Mouse (Mus musculus): ENCODE measurements around the gene Exoc3l. TPM values are rescaled to one million over a fixed set of nuclear protein-coding genes. Genes with fewer than 3 reads are reported as not detected.

The Exoc3l gene
- polyA plus RNA-seq, 1 experiment from 2014 or later: 8.0 TPM

DNA sequence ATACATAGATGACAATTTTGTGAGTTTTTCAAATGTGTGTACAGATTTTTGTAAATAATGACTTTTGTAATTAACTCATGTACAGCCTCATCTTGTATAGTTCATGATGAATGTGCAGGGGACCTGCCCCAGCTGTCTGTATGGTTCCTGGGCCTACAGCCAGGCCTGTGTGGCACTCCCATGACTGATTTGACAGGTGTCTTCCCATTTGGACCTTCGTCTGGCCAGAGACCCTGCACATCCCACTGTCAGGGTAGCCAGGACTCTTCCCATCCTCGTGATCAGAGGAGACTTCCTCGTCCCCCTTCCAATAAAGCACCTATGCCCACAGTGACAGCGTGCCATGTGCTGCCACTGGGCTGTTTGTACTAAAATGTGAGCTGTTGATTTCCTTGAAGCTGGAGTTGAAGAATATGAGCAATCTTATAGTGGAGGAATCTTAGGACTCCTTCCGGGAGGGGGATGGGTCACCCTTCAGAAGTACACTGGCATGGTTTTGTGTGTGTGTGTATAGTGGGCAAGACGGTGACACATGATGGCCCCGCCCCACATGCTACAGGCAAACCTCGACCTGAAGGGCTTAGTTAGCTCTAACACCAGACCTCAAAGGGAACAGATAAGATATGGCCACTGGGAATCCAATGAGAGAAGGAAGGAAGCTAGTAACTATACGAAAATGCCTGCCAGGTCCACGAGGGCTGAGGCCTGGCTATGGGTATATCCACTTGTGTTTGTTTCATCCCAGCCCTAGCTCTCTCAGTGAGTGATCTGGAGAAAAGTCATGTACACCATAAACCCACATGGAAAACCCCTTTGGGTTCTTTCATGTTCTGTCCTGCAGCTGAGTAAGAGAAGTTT, 43.0 kb downstream of the Exoc3l start:
- Histone ChIP-seq H3K27ac (ENCODE audit: low read depth, low read length) (no peak overlapping the region), H3K27me3 (ENCODE audit: control insufficient read depth, insufficient read depth, low read length) (peaks cover 8% of the 10 kb centered on the region), H3K4me2 (ENCODE audit: low read depth, low read length) (no peak overlapping the region), H3K9me3 (ENCODE audit: control insufficient read depth, low read length) (no peaks in the 10 kb centered on the region), H3K9ac (replicated peaks; ENCODE audit: low read depth, low read length) (no peak overlapping the region), H3K4me3 (ENCODE audit: low read depth, low read length) (no peak overlapping the region), H3K4me1 (ENCODE audit: control insufficient read depth, insufficient read depth, low read length) (0 out of 2 replicates have a peak, but pooled peaks cover 4% of the 10 kb centered on the region), H3K36me3 (ENCODE audit: control insufficient read depth, insufficient read depth, low read length) (peaks cover 36% of the 10 kb centered on the region)
- no peak for ATAC-seq (ENCODE audit: low read depth)
- WGBS: 93% methylated on average over 10 of the region's 10 CpGs

DNA sequence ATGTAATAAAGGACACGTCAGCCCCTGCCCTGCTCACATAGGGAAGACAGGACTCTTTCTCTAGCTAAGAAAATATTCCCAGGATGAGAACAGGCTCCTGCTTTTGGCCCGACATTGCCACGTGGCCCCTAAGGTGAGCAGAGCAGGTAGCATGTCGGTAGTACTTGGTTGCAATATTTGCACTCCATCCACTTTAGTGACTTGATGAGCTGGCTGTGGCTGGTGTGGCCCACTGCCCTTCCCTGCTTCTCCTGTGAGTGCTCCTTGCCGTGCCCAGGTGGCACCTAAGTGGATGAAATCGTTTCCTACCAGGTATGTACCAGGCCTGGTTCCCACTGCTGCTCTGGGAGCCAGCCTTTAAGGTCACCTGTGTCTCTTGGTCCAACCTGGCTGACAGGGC, 43.9 kb downstream of the Exoc3l start:
- Histone ChIP-seq H3K27ac (ENCODE audit: low read depth, low read length) (no peak overlapping the region), H3K4me2 (ENCODE audit: low read depth, low read length) (no peak overlapping the region), H3K4me1 (ENCODE audit: control insufficient read depth, insufficient read depth, low read length) (0 out of 2 replicates have a peak, but pooled peaks cover 4% of the 10 kb centered on the region), H3K9ac (replicated peaks; ENCODE audit: low read depth, low read length) (no peak overlapping the region), H3K4me3 (ENCODE audit: low read depth, low read length) (no peak overlapping the region), H3K9me3 (ENCODE audit: control insufficient read depth, low read length) (no peaks in the 10 kb centered on the region), H3K27me3 (ENCODE audit: control insufficient read depth, insufficient read depth, low read length) (0 out of 2 replicates have a peak, but pooled peaks cover 3% of the 10 kb centered on the region), H3K36me3 (ENCODE audit: control insufficient read depth, insufficient read depth, low read length) (peaks cover 42% of the 10 kb centered on the region)
- WGBS: 97% methylated on average over 6 of the region's 6 CpGs
- no peak for ATAC-seq (ENCODE audit: low read depth)

DNA sequence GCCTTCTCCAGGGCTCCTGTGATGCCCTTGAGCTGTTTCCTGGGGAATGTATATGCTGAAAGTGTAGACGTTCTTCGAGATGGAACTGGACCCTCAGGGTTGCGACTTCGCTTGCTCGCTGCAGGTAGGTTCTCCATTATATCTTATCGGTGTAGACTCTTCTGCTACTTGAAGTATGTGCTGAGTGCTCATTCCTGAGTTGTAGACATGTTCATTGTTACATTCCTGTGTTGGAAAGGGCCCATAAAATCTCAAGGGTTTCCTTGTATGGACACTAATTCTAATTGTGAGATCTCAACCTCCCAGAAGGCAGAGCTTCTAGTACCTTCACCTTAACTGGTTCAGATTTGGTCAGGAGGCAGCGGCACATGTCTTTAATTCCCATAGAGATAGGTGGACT, 54.9 kb downstream of the Exoc3l start:
- H3K4me2 ChIP-seq (ENCODE audit: low read depth, low read length): no peak overlapping the region
- H3K27ac ChIP-seq (ENCODE audit: low read depth, low read length): no peak overlapping the region
- H3K4me3 ChIP-seq (ENCODE audit: low read depth, low read length): no peak overlapping the region
- H3K36me3 ChIP-seq (ENCODE audit: control insufficient read depth, insufficient read depth, low read length): peaks cover 26% of the 10 kb centered on the region
- no peak overlapping the region for H3K9ac ChIP-seq (replicated peaks; ENCODE audit: low read depth, low read length)
- no peaks in the 10 kb centered on the region for H3K4me1 ChIP-seq (ENCODE audit: control insufficient read depth, insufficient read depth, low read length)
- no peak for ATAC-seq (ENCODE audit: low read depth)
- no peaks in the 10 kb centered on the region for H3K9me3 ChIP-seq (ENCODE audit: control insufficient read depth, low read length)
- no peaks in the 10 kb centered on the region for H3K27me3 ChIP-seq (ENCODE audit: control insufficient read depth, insufficient read depth, low read length)
- 96% methylated on average over 7 of the region's 7 CpGs for WGBS

MicroRNAs encoded within 50 kb of the gene (microRNA counts, 519-probe panel; counts per million panel counts)
- 4,091 counts per million, percentile 45 among the panel's probes with 10 or more counts for microRNA mmu-miR-328

Small RNAs within 50 kb of the gene (microRNA-seq; reads per million reads assigned to microRNA genes)
- gene Gm27320 (not detected), gene Mir328 (374 reads per million, percentile 65 among the genes with 10 or more reads in this experiment)

Other genes starting within 250 kb of the Exoc3l start
- gene Ces3a, start 247.5 kb downstream of the Exoc3l start, polyA plus RNA-seq (2014; fragmentation: Nextera tagmentation; extraction: Ambion mirVana): not detected in 2 replicates
- not detected in 2 replicates for gene Ces3b, start 212.3 kb downstream of the Exoc3l start, polyA plus RNA-seq (2014; fragmentation: Nextera tagmentation; extraction: Ambion mirVana)
- gene Ces4a, start 164.3 kb downstream of the Exoc3l start, polyA plus RNA-seq (2014; fragmentation: Nextera tagmentation; extraction: Ambion mirVana): 0.08 TPM in 1 of 2 replicates, not detected in the other
- gene Cbfb, start 125.4 kb downstream of the Exoc3l start, polyA plus RNA-seq (2014; fragmentation: Nextera tagmentation; extraction: Ambion mirVana): 32.4 and 56.8 TPM in 2 replicates
- gene D230025D16Rik, start 71.0 kb downstream of the Exoc3l start, polyA plus RNA-seq (2014; fragmentation: Nextera tagmentation; extraction: Ambion mirVana): 35.7 and 36.8 TPM in 2 replicates
- gene B3gnt9, start 40.9 kb downstream of the Exoc3l start, polyA plus RNA-seq (2014; fragmentation: Nextera tagmentation; extraction: Ambion mirVana): 6.2 and 8.3 TPM in 2 replicates
- gene Tradd, start 31.5 kb downstream of the Exoc3l start, polyA plus RNA-seq (2014; fragmentation: Nextera tagmentation; extraction: Ambion mirVana): 13.1 and 18.8 TPM in 2 replicates
- gene Fbxl8, start 31.5 kb downstream of the Exoc3l start, polyA plus RNA-seq (2014; fragmentation: Nextera tagmentation; extraction: Ambion mirVana): 0.96 and 1.8 TPM in 2 replicates
- gene Hsf4, start 26.3 kb downstream of the Exoc3l start, polyA plus RNA-seq (2014; fragmentation: Nextera tagmentation; extraction: Ambion mirVana): 0.66 and 0.71 TPM in 2 replicates
- gene Nol3, start 20.0 kb downstream of the Exoc3l start, polyA plus RNA-seq (2014; fragmentation: Nextera tagmentation; extraction: Ambion mirVana): 5.5 and 5.9 TPM in 2 replicates
- gene 4931428F04Rik, start 6.2 kb downstream of the Exoc3l start, polyA plus RNA-seq (2014; fragmentation: Nextera tagmentation; extraction: Ambion mirVana): 84.6 and 118 TPM in 2 replicates
- 46.4 and 49.7 TPM in 2 replicates for gene E2f4, start 1.6 kb upstream of the Exoc3l start, polyA plus RNA-seq (2014; fragmentation: Nextera tagmentation; extraction: Ambion mirVana)
- 0.77 and 1.3 TPM in 2 replicates for gene Elmo3, start 9.5 kb upstream of the Exoc3l start, polyA plus RNA-seq (2014; fragmentation: Nextera tagmentation; extraction: Ambion mirVana)
- 0.85 and 0.95 TPM in 2 replicates for gene Lrrc29, start 30.2 kb upstream of the Exoc3l start, polyA plus RNA-seq (2014; fragmentation: Nextera tagmentation; extraction: Ambion mirVana)
- gene Tmem208, start 30.3 kb upstream of the Exoc3l start, polyA plus RNA-seq (2014; fragmentation: Nextera tagmentation; extraction: Ambion mirVana): 135 and 150 TPM in 2 replicates
- 0.88 and 0.91 TPM in 2 replicates for gene Fhod1, start 51.9 kb upstream of the Exoc3l start, polyA plus RNA-seq (2014; fragmentation: Nextera tagmentation; extraction: Ambion mirVana)
- gene Slc9a5, start 52.7 kb upstream of the Exoc3l start, polyA plus RNA-seq (2014; fragmentation: Nextera tagmentation; extraction: Ambion mirVana): 10.5 and 13.2 TPM in 2 replicates
- 2.3 and 2.6 TPM in 2 replicates for gene Plekhg4, start 77.2 kb upstream of the Exoc3l start, polyA plus RNA-seq (2014; fragmentation: Nextera tagmentation; extraction: Ambion mirVana)
- not detected in 2 replicates for gene Kctd19, start 117.4 kb upstream of the Exoc3l start, polyA plus RNA-seq (2014; fragmentation: Nextera tagmentation; extraction: Ambion mirVana)
- 0.16 and 0.43 TPM in 2 replicates for gene Lrrc36, start 117.5 kb upstream of the Exoc3l start, polyA plus RNA-seq (2014; fragmentation: Nextera tagmentation; extraction: Ambion mirVana)
- gene Tppp3, start 175.4 kb upstream of the Exoc3l start, polyA plus RNA-seq (2014; fragmentation: Nextera tagmentation; extraction: Ambion mirVana): 189 and 259 TPM in 2 replicates
- gene Zdhhc1, start 200.8 kb upstream of the Exoc3l start, polyA plus RNA-seq (2014; fragmentation: Nextera tagmentation; extraction: Ambion mirVana): 27.9 and 32.5 TPM in 2 replicates
- gene Hsd11b2, start 222.7 kb upstream of the Exoc3l start, polyA plus RNA-seq (2014; fragmentation: Nextera tagmentation; extraction: Ambion mirVana): 0.94 and 1.2 TPM in 2 replicates